Mouse (Mus musculus) heart, postnatal 0 days (tissue): ENCODE measurements at regions not wholly inside any gene's neighbourhood (a gene's known extent, or its start where the extent isn't known, plus 50 kb on each side); places are given as distances from the start of the nearest gene placed in this dataset.

Experiments used
- ATAC-seq: fragments of 200-750 bp; cut with Nextera tagmentation; 2 replicates; pipeline ENCODE4 v1.8.0; 2017; ENCODE audit warnings: low read depth, moderate number of reproducible peaks, moderate library complexity; ENCODE audit not compliant: insufficient read depth
- DNase-seq: peaks from one replicate; pipeline ENCODE4 v3.0.0-alpha.2; 2016; ENCODE audit warnings: low spot score
- H3K27ac ChIP-seq: fragments of 300-500 bp; sonication (generic); 2 replicates; pipeline ENCODE4 v1.5.1; 2014; ENCODE audit warnings: low read depth, mild to moderate bottlenecking
- H3K27me3 ChIP-seq: fragments of 300-500 bp; sonication (generic); 2 replicates; pipeline ENCODE4 v1.6.1; 2014; ENCODE audit warnings: low read length, mixed read lengths; ENCODE audit not compliant: control insufficient read depth, insufficient read depth
- H3K36me3 ChIP-seq: fragments of 300-500 bp; sonication (generic); replicated peaks from 2 replicates; pipeline ENCODE4 v1.6.1; 2014; ENCODE audit warnings: low read length, mixed read lengths; ENCODE audit not compliant: control insufficient read depth, insufficient read depth
- H3K4me1 ChIP-seq: fragments of 300-500 bp; sonication (generic); 2 replicates; pipeline ENCODE4 v1.6.1; 2014; ENCODE audit warnings: antibody characterized with exemption; ENCODE audit not compliant: control insufficient read depth, insufficient read depth
- H3K4me2 ChIP-seq: fragments of 300-500 bp; sonication (generic); 2 replicates; pipeline ENCODE4 v1.6.1; 2014; ENCODE audit warnings: low read depth, mild to moderate bottlenecking, low read length, moderate library complexity
- H3K4me3 ChIP-seq: fragments of 300-500 bp; sonication (generic); 2 replicates; pipeline ENCODE4 v1.5.1; 2014; ENCODE audit warnings: low read depth, low read length
- H3K9ac ChIP-seq: fragments of 300-500 bp; sonication (generic); replicated peaks from 2 replicates; pipeline ENCODE4 v1.6.1; 2014; ENCODE audit warnings: low read depth, low read length, mixed read lengths
- H3K9me3 ChIP-seq: fragments of 300-500 bp; sonication (generic); replicated peaks from 2 replicates; pipeline ENCODE4 v1.6.1; 2016; ENCODE audit warnings: low read length; ENCODE audit not compliant: control insufficient read depth
- CTCF ChIP-seq: IDR thresholded peaks from 2 replicates; pipeline ENCODE4 v1.5.1; 2016; ENCODE audit warnings: antibody characterized with exemption, control low read depth, low read depth
- EP300 ChIP-seq: IDR thresholded peaks from 2 replicates; pipeline ENCODE4 v1.6.1; 2016; ENCODE audit warnings: antibody characterized with exemption, low read depth
- WGBS: fragments of 180-500 bp; shearing (Covaris S2); extraction: QIAGEN DNeasy Blood & Tissue Kit; methylation state at CpG from one replicate; pipeline ENCODE4 v1.1.7; 2014; 5-methylcytosine and 5-hydroxymethylcytosine counted together

DNA sequence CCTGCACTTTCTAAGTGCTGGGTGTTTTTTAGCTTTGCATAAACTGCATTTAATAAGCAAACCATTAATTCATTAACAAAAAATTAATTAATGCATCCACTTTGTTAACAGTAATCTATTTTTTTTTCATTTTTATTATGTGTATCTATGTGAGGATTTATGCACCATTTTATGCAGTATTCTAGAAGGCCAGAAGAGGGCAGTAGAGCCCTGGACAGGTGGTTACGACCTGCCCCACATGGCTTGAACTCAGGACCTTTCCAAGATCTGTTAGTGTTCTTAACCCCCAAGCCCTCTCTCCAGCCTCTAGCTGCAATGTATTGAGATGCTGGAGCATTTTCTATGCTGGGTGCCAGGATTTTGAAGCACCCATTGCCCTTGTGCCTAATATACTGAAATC is 377.6 kb upstream of the Tbx3 start:
- Histone ChIP-seq H3K9me3 (no peaks in the 10 kb centered on the region), H3K4me3 (no peak overlapping the region), H3K27ac (no peak overlapping the region), H3K4me1 (no peaks in the 10 kb centered on the region), H3K27me3 (0 out of 2 replicates have a peak, but pooled peaks cover 2% of the 10 kb centered on the region), H3K4me2 (no peak overlapping the region), H3K9ac (no peak overlapping the region), H3K36me3 (no peaks in the 10 kb centered on the region)
- no peak for TF ChIP-seq EP300
- no peak for TF ChIP-seq CTCF
- ATAC-seq: no peak
- WGBS: 77% methylated on average over 1 of the region's 1 CpGs
- no peak for DNase-seq

DNA sequence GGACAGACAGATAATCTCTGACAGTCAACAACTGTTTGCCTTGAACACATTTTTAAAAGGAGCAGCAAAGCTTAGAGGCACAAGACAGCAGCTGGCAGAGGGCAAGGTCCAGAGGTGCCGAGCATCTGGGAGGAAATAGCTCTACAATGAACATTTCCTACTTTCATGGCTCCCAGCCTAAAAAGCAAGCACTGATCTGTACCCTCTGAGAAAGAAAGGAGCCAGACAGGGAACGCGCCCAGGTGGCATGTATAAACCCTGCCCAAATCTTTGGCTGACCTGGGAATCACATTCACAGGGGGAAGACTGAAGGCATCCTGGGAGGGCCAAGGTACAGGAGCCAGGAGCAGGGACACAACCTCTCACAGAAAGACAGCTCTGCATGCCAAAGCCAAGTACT is 371.2 kb upstream of the Tbx3 start:
- ATAC-seq (no peak), DNase-seq (no peak)
- TF ChIP-seq EP300 (no peak), CTCF (no peak)
- H3K27me3 ChIP-seq: no peaks in the 10 kb centered on the region
- no peak overlapping the region for H3K9ac ChIP-seq
- H3K36me3 ChIP-seq: no peaks in the 10 kb centered on the region
- no peak overlapping the region for H3K4me3 ChIP-seq
- no peaks in the 10 kb centered on the region for H3K4me1 ChIP-seq
- no peaks in the 10 kb centered on the region for H3K9me3 ChIP-seq
- no peak overlapping the region for H3K4me2 ChIP-seq
- no peak overlapping the region for H3K27ac ChIP-seq
- WGBS: 71% methylated on average over 3 of the region's 3 CpGs

DNA sequence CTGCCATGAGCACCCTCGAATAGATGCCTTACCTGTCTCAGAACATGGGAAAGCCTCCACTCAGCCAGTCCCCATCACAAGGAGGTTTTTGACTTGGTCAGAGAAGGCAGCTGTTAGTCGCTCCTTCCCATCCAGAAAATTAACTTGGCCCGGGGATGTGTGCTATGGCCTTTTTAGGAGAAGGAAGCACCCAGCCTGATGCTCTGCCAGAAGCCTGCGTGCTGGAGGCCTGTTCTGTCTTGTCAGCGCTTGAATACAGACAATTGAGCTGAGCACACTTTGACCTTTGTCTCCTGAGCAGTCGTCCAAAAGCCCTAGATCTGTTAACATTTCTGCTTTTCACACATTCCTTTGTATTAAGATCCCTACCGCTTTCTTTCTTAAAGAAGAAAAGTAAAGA is 370.4 kb upstream of the Tbx3 start:
- TF ChIP-seq CTCF (no peak), EP300 (no peak)
- Histone ChIP-seq H3K27me3 (no peaks in the 10 kb centered on the region), H3K36me3 (no peaks in the 10 kb centered on the region), H3K9ac (no peak overlapping the region), H3K4me3 (no peak overlapping the region), H3K27ac (no peak overlapping the region), H3K4me2 (no peak overlapping the region), H3K9me3 (no peaks in the 10 kb centered on the region), H3K4me1 (no peaks in the 10 kb centered on the region)
- 47% methylated on average over 7 of the region's 7 CpGs for WGBS
- DNase-seq (no peak), ATAC-seq (no peak)

DNA sequence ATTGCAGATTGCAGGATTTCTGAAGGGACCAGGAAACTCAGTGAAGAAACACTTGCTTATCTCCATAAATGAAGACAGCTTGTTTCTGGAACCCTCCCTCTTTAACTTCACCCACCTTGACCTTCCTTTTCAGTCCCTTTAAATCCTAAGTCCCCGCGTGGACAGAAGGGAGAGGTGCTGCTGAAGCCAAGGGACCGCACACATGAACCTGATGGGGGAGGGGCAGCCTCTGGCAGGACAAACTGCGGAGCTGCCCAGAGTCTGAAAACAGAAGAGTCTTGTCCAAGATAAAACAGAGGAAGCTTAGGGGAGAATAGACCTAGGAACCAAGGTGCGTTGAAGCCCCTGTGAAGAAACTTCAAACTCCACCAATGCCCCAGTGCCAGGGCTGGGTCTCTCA is 368.9 kb upstream of the Tbx3 start:
- Histone ChIP-seq H3K4me1 (no peaks in the 10 kb centered on the region), H3K27me3 (no peaks in the 10 kb centered on the region), H3K9ac (no peak overlapping the region), H3K27ac (no peak overlapping the region), H3K4me3 (no peak overlapping the region), H3K36me3 (no peaks in the 10 kb centered on the region), H3K4me2 (no peak overlapping the region), H3K9me3 (no peaks in the 10 kb centered on the region)
- DNase-seq (no peak), ATAC-seq (no peak)
- 36% methylated on average over 5 of the region's 5 CpGs for WGBS
- no peak for TF ChIP-seq CTCF
- no peak for TF ChIP-seq EP300

DNA sequence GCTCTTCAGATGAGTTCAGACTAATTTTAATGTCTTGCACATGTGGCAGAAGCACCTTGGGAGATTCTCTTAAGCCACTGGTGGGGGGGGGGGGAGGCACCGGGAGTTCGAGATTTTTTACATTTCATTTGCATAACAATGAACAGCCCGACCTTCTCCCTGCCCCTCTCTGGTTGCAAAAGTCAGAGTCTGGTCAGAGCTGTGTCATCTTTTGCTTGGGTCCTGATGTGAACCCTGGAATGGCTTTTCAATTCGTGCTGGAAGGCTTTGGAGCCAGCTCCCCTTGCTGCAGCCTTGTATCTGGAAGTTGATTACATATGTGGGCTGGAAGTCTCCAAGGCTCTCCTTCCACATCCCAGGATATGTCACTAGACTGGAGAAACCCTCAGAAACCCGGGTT is 365.7 kb upstream of the Tbx3 start:
- TF ChIP-seq CTCF (no peak), EP300 (no peak)
- DNase-seq: no peak

GRCm38 (mm10) chr5:119307768-119308167 is 362.7 kb upstream of the Tbx3 start:
- Histone ChIP-seq H3K36me3 (no peaks in the 10 kb centered on the region), H3K4me1 (no peaks in the 10 kb centered on the region), H3K9ac (no peak overlapping the region), H3K27me3 (0 out of 2 replicates have a peak, but pooled peaks cover 4% of the 10 kb centered on the region), H3K27ac (no peak overlapping the region), H3K4me2 (no peak overlapping the region), H3K4me3 (no peak overlapping the region), H3K9me3 (no peaks in the 10 kb centered on the region)
- no peak for ATAC-seq
- no peak for DNase-seq
- no peak for TF ChIP-seq CTCF
- TF ChIP-seq EP300: no peak
- 92% methylated on average over 6 of the region's 6 CpGs for WGBS

More for the DNA sequence above, 365.7 kb upstream of the Tbx3 start:
- Histone ChIP-seq H3K9me3 (no peaks in the 10 kb centered on the region), H3K4me1 (no peaks in the 10 kb centered on the region), H3K4me3 (no peak overlapping the region), H3K27me3 (no peaks in the 10 kb centered on the region), H3K27ac (no peak overlapping the region), H3K9ac (no peak overlapping the region), H3K4me2 (no peak overlapping the region), H3K36me3 (no peaks in the 10 kb centered on the region)
- WGBS: 13% methylated on average over 5 of the region's 5 CpGs
- ATAC-seq: no peak
